Mouse (Mus musculus) embryo, embryonic 11.5 days (tissue): ENCODE results near the gene Susd6.
"Not testable (repeated sequence)": the region's sequence is repeated elsewhere in the genome, so short reads cannot be mapped to it uniquely, and the experiment has no call there.

Source experiments
- DNase-seq: peaks from one replicate; pipeline ENCODE4 v3.0.0-alpha.2; 2012; ENCODE audit warnings: low read depth, low spot score

The Susd6 gene

GRCm38 (mm10) chr12:80812510-80812820 lies 22.2 kb downstream of the Susd6 start:
- DNase-seq, result no peak

GRCm38 (mm10) chr12:80813456-80813855 lies 23.1 kb downstream of the Susd6 start:
- DNase-seq, result no peak

GRCm38 (mm10) chr12:80813872-80814271 lies 23.6 kb downstream of the Susd6 start:
- DNase-seq, result no peak

- DNase-seq, result no peak
Measured at GRCm38 (mm10) chr12:80814529-80814928, 24.2 kb downstream of the Susd6 start.

GRCm38 (mm10) chr12:80815298-80815697 lies 25.0 kb downstream of the Susd6 start:
- DNase-seq, result no peak

- no peak for DNase-seq
Measured at GRCm38 (mm10) chr12:80815893-80816292, 25.6 kb downstream of the Susd6 start.

- no peak for DNase-seq
Measured at GRCm38 (mm10) chr12:80816380-80817086, 26.2 kb downstream of the Susd6 start.

- DNase-seq, result no peak
Measured at GRCm38 (mm10) chr12:80817697-80818235, 27.5 kb downstream of the Susd6 start.

GRCm38 (mm10) chr12:80819020-80819419 lies 28.7 kb downstream of the Susd6 start:
- DNase-seq, result not testable (repeated sequence)

GRCm38 (mm10) chr12:80821312-80822007 lies 31.1 kb downstream of the Susd6 start:
- no peak for DNase-seq

- no peak for DNase-seq
Measured at GRCm38 (mm10) chr12:80822533-80822932, 32.2 kb downstream of the Susd6 start.

GRCm38 (mm10) chr12:80824202-80824601 lies 33.9 kb downstream of the Susd6 start:
- DNase-seq, result no peak

- no peak for DNase-seq
Measured at GRCm38 (mm10) chr12:80826423-80826822, 36.1 kb downstream of the Susd6 start.

- DNase-seq, result no peak
Measured at GRCm38 (mm10) chr12:80827464-80828015, 37.2 kb downstream of the Susd6 start.

GRCm38 (mm10) chr12:80828020-80828419 lies 37.7 kb downstream of the Susd6 start:
- no peak for DNase-seq

- DNase-seq, result no peak
Measured at GRCm38 (mm10) chr12:80828951-80829350, 38.6 kb downstream of the Susd6 start.

GRCm38 (mm10) chr12:80830211-80830610 lies 39.9 kb downstream of the Susd6 start:
- DNase-seq, result no peak

- no peak for DNase-seq
Measured at GRCm38 (mm10) chr12:80830820-80831219, 40.5 kb downstream of the Susd6 start.

GRCm38 (mm10) chr12:80832313-80832712 lies 42.0 kb downstream of the Susd6 start:
- DNase-seq, result no peak

GRCm38 (mm10) chr12:80833541-80833940 lies 43.2 kb downstream of the Susd6 start:
- DNase-seq, result no peak

GRCm38 (mm10) chr12:80834156-80834900 lies 44.0 kb downstream of the Susd6 start:
- no peak for DNase-seq
